Mouse (Mus musculus) cortical plate, adult 2 months (tissue): ENCODE data around the gene Trp53bp2.

Experiments
- CTCF ChIP-seq: fragments of 200-500 bp; IDR thresholded peaks from 2 replicates; pipeline ENCODE4 v1.5.1; 2011; ENCODE audit warnings: mild to moderate bottlenecking, control low read depth, low read length; ENCODE audit not compliant: insufficient read depth; ENCODE audit errors: extremely low read depth
- POLR2A ChIP-seq: fragments of 200-500 bp; IDR thresholded peaks from 2 replicates; pipeline ENCODE4 v1.6.1; 2011; ENCODE audit warnings: mild to moderate bottlenecking, low read length, control low read depth; ENCODE audit not compliant: insufficient read depth; ENCODE audit errors: extremely low read depth

DNA sequence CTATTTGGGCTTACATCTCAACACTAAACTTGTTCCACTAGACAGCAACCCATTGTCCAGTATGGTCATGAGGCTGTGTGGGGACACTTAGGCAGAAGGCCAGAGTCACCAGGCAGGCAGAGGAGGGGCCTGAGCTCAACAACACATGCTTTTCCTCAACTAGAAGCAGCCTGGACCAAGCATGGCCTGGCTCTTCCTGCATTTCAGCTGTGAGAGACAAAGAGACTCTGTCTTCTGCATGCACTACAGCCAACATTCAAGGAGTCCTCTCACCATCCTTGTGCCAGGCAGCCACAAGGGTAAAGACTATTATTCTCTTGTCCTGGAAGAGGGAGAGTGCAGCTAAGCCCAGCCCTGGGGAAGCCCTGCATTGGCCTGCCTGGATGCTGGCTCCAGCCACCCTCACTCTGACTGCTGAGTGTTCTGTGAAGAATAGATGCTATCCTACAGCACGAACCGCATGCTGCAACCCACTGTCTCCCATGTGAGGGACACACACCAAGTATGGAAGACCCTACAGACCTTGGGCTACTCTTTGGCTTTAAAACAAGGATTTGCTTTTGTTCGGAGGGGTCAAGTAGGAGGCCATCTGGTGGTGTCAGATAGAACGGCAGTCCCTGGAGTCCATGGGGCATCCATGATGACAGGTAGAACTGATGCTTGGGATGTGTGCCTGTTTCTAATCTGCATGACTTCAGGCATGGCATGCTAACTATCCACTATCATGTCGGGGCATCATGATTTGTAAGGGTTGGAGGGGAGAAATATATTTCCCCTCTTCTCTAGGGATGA is 66.2 kb downstream of the Trp53bp2 start:
- TF ChIP-seq CTCF (peak; percentile 32; the same call in 1 of the 2 replicates), POLR2A (no peak)
